Mouse (Mus musculus) spleen, postnatal 4 days (tissue): ENCODE data around the gene Creb3.

ENCODE experiments used
- DNase-seq, 2 experiments: peaks; one replicate each; pipeline ENCODE4 v3.0.0; 2022; ENCODE audit warnings: low spot score in 2 of 2

Creb3 gene

GRCm38 (mm10) chr4:43583421-43583820 lies 21.3 kb downstream of the Creb3 start:
- DNase-seq = no peak

- no peak for DNase-seq
These were observed 22.6 kb downstream of the Creb3 start, which contains the start of gene Msmp for GRCm38 (mm10) chr4:43584444-43585416. Msmp (minus strand) TSS chr4:43584494.

GRCm38 (mm10) chr4:43585682-43586081 lies 23.6 kb downstream of the Creb3 start:
- no peak for DNase-seq

- DNase-seq = no peak
These were observed 24.3 kb downstream of the Creb3 start for GRCm38 (mm10) chr4:43586411-43586810.

- DNase-seq = no peak
These were observed 25.5 kb downstream of the Creb3 start for GRCm38 (mm10) chr4:43587681-43588080.

GRCm38 (mm10) chr4:43591543-43591942 lies 29.4 kb downstream of the Creb3 start:
- no peak for DNase-seq

GRCm38 (mm10) chr4:43591961-43592360 lies 29.8 kb downstream of the Creb3 start:
- DNase-seq = no peak

- peak; percentile 7 to 43 for DNase-seq
These were observed 31.3 kb downstream of the Creb3 start for GRCm38 (mm10) chr4:43593453-43593852.

GRCm38 (mm10) chr4:43596597-43596996 lies 34.5 kb downstream of the Creb3 start:
- peak; percentile 9 to 54 for DNase-seq

GRCm38 (mm10) chr4:43598200-43598599 lies 36.1 kb downstream of the Creb3 start:
- peak; percentile 21 to 58 for DNase-seq

- peak; percentile 14 to 58 for DNase-seq
These were observed 36.7 kb downstream of the Creb3 start for GRCm38 (mm10) chr4:43598650-43599380.

- DNase-seq = peak in 1 of 2 experiments; percentile 11
These were observed 38.2 kb downstream of the Creb3 start for GRCm38 (mm10) chr4:43600195-43600934.

- DNase-seq = no peak
These were observed 42.0 kb downstream of the Creb3 start for GRCm38 (mm10) chr4:43604099-43604498.

GRCm38 (mm10) chr4:43604751-43605685 lies 42.9 kb downstream of the Creb3 start:
- peak; percentile 56 to 74 for DNase-seq

- peak; percentile 11 to 53 for DNase-seq
These were observed 50.4 kb downstream of the Creb3 start for GRCm38 (mm10) chr4:43612534-43612933.

- peak; percentile 28 to 64 for DNase-seq
These were observed 51.1 kb downstream of the Creb3 start for GRCm38 (mm10) chr4:43613060-43613730.
